Mouse (Mus musculus) MEL (cell line): Measurements from ENCODE around the gene Poldip3. TPM values are rescaled to one million over a fixed set of nuclear protein-coding genes. Genes with fewer than 3 reads are reported as not detected.

ENCODE experiments used
- DNase-seq: peaks from one replicate; pipeline ENCODE4 v3.0.0; 2011; ENCODE audit warnings: low read depth, low spot score
- H3K27ac ChIP-seq: 2 replicates; pipeline ENCODE4 v1.5.1; 2012; ENCODE audit warnings: low read depth, mild to moderate bottlenecking, control low read depth, low read length, moderate library complexity; ENCODE audit not compliant: control insufficient read depth
- H3K27me3 ChIP-seq, 2 experiments: fragments of 150-350 bp in 1 of 2; sonication (generic) in 1 of 2; 2 replicates each; pipeline ENCODE4 v1.6.1; 2012; ENCODE audit warnings: low read length in 2 of 2, mild to moderate bottlenecking in 2 of 2, improper control_type of control experiment in 1 of 2, moderate library complexity in 1 of 2; ENCODE audit not compliant: insufficient read depth in 2 of 2, control insufficient read depth in 1 of 2
- H3K36me3 ChIP-seq, 2 experiments: 2 replicates each; pipeline ENCODE4 v1.6.1; 2012 to 2014; ENCODE audit warnings: low read length in 2 of 2, improper control_type of control experiment in 1 of 2, inconsistent platforms in 1 of 2, mild to moderate bottlenecking in 1 of 2; ENCODE audit not compliant: insufficient read depth in 2 of 2, control insufficient read depth in 1 of 2
- H3K4me1 ChIP-seq, 2 experiments: fragments of 150-350 bp in 1 of 2; sonication (generic) in 1 of 2; 2 replicates each; pipeline ENCODE4 v1.6.1; 2012; ENCODE audit warnings: low read length in 2 of 2, improper control_type of control experiment in 1 of 2, mild to moderate bottlenecking in 1 of 2; ENCODE audit not compliant: insufficient read depth in 2 of 2, control insufficient read depth in 1 of 2
- H3K4me3 ChIP-seq, 2 experiments: fragments of 150-350 bp in 1 of 2; sonication (generic) in 1 of 2; 2 replicates each; pipeline ENCODE4 v1.5.1; 2012; ENCODE audit warnings: low read depth in 2 of 2, low read length in 2 of 2, mild to moderate bottlenecking in 2 of 2, moderate library complexity in 2 of 2, control low read depth in 1 of 2, improper control_type of control experiment in 1 of 2; ENCODE audit not compliant: control insufficient read depth in 1 of 2, insufficient read depth in 1 of 2
- H3K79me2 ChIP-seq: 2 replicates; pipeline ENCODE4 v1.6.1; 2012; ENCODE audit warnings: mild to moderate bottlenecking, low read length, moderate library complexity; ENCODE audit not compliant: control insufficient read depth, poor library complexity, insufficient read depth
- H3K9ac ChIP-seq: 2 replicates; pipeline ENCODE4 v1.6.1; 2012; ENCODE audit warnings: low read depth, mild to moderate bottlenecking, control low read depth, low read length, moderate library complexity; ENCODE audit not compliant: control insufficient read depth, poor library complexity, severe bottlenecking
- H3K9me3 ChIP-seq: fragments of 150-350 bp; sonication (generic); replicated peaks from 2 replicates; pipeline ENCODE4 v1.6.1; 2012; ENCODE audit warnings: mild to moderate bottlenecking, low read length, improper control_type of control experiment, moderate library complexity; ENCODE audit not compliant: insufficient read depth
- CHD1 ChIP-seq: IDR thresholded peaks from 2 replicates; pipeline ENCODE4 v1.6.1; 2012; ENCODE audit warnings: low read depth, mild to moderate bottlenecking, inconsistent platforms, low read length, improper control_type of control experiment
- CHD2 ChIP-seq: IDR thresholded peaks from 2 replicates; pipeline ENCODE4 v1.6.1; 2011; ENCODE audit warnings: low read length, improper control_type of control experiment
- CTCF ChIP-seq, 3 experiments: IDR thresholded peaks in 2 of 3; conservative IDR thresholded peaks in 1 of 3; 2 replicates each; pipeline ENCODE4 v1.5.1; 2011 to 2012; ENCODE audit warnings: low read length in 3 of 3, low read depth in 2 of 3, mild to moderate bottlenecking in 2 of 3, improper control_type of control experiment in 1 of 3, inconsistent platforms in 1 of 3, mixed read lengths in 1 of 3, moderate library complexity in 1 of 3; ENCODE audit not compliant: control insufficient read depth in 1 of 3, insufficient read depth in 1 of 3, poor library complexity in 1 of 3, severe bottlenecking in 1 of 3
- ELF1 ChIP-seq: IDR thresholded peaks from 2 replicates; pipeline ENCODE4 v1.6.1; 2014; ENCODE audit warnings: low read depth, mild to moderate bottlenecking, inconsistent platforms, low read length, improper control_type of control experiment, moderate library complexity
- ETS1 ChIP-seq: IDR thresholded peaks from 2 replicates; pipeline ENCODE4 v1.6.1; 2012; ENCODE audit warnings: low read depth, mild to moderate bottlenecking, inconsistent platforms, low read length, improper control_type of control experiment, moderate library complexity
- GATA1 ChIP-seq: IDR thresholded peaks from 2 replicates; pipeline ENCODE4 v1.6.1; 2011; ENCODE audit warnings: low read depth, low read length, improper control_type of control experiment
- JUND ChIP-seq: IDR thresholded peaks from 2 replicates; pipeline ENCODE4 v1.6.1; 2011; ENCODE audit warnings: low read depth, mild to moderate bottlenecking, improper control_type of control experiment, low read length
- KAT2A ChIP-seq: conservative IDR thresholded peaks from 2 replicates; pipeline ENCODE4 v1.6.1; 2012; ENCODE audit warnings: low read depth, low read length, improper control_type of control experiment, inconsistent platforms
- MAX ChIP-seq: IDR thresholded peaks from 2 replicates; pipeline ENCODE4 v1.6.1; 2011; ENCODE audit warnings: low read length, improper control_type of control experiment
- MXI1 ChIP-seq: IDR thresholded peaks from 2 replicates; pipeline ENCODE4 v1.6.1; 2011; ENCODE audit warnings: mild to moderate bottlenecking, low read depth, low read length, improper control_type of control experiment
- MYC ChIP-seq: IDR thresholded peaks from 2 replicates; pipeline ENCODE4 v1.6.1; 2011; ENCODE audit warnings: low read depth, mild to moderate bottlenecking, low read length, improper control_type of control experiment, moderate library complexity
- NRF1 ChIP-seq: IDR thresholded peaks from 2 replicates; pipeline ENCODE4 v1.6.1; 2014; ENCODE audit warnings: low read depth, mild to moderate bottlenecking, inconsistent platforms, low read length, improper control_type of control experiment, moderate library complexity; ENCODE audit not compliant: poor library complexity, insufficient read depth, severe bottlenecking
- POLR2A ChIP-seq, 2 experiments: IDR thresholded peaks; 2 replicates each; pipeline ENCODE4 v1.6.1; 2011 to 2012; ENCODE audit warnings: low read length in 2 of 2, mild to moderate bottlenecking in 2 of 2, control low read depth in 1 of 2, improper control_type of control experiment in 1 of 2, low read depth in 1 of 2, moderate library complexity in 1 of 2; ENCODE audit not compliant: control insufficient read depth in 1 of 2, insufficient read depth in 1 of 2, poor library complexity in 1 of 2
- POLR2AphosphoS2 ChIP-seq: IDR thresholded peaks from 2 replicates; pipeline ENCODE4 v1.6.1; 2011; ENCODE audit warnings: low read length, improper control_type of control experiment
- RCOR1 ChIP-seq: IDR thresholded peaks from 2 replicates; pipeline ENCODE4 v1.6.1; 2012; ENCODE audit warnings: low read depth, mild to moderate bottlenecking, inconsistent platforms, low read length, improper control_type of control experiment
- SIN3A ChIP-seq: IDR thresholded peaks from 2 replicates; pipeline ENCODE4 v1.6.1; 2012; ENCODE audit warnings: low read length, improper control_type of control experiment, inconsistent platforms
- TAL1 ChIP-seq: IDR thresholded peaks from 2 replicates; pipeline ENCODE4 v1.6.1; 2012; ENCODE audit warnings: mild to moderate bottlenecking, inconsistent platforms, low read length, moderate library complexity, mixed read lengths
- TBP ChIP-seq: IDR thresholded peaks from 2 replicates; pipeline ENCODE4 v1.8.0; 2011; ENCODE audit warnings: low read depth, low read length, improper control_type of control experiment
- TCF12 ChIP-seq: IDR thresholded peaks from 2 replicates; pipeline ENCODE4 v1.6.1; 2014; ENCODE audit warnings: low read depth, mild to moderate bottlenecking, inconsistent platforms, low read length, improper control_type of control experiment, moderate library complexity
- USF2 ChIP-seq, 2 experiments: IDR thresholded peaks; 2 replicates each; pipeline ENCODE4 v1.6.1; 2011 to 2012; ENCODE audit warnings: improper control_type of control experiment in 2 of 2, low read length in 2 of 2, borderline replicate concordance in 1 of 2, inconsistent platforms in 1 of 2, low read depth in 1 of 2, mild to moderate bottlenecking in 1 of 2; ENCODE audit not compliant: insufficient read depth in 1 of 2
- ZC3H11A ChIP-seq: IDR thresholded peaks from 2 replicates; pipeline ENCODE4 v1.6.1; 2012; ENCODE audit warnings: low read depth, mild to moderate bottlenecking, inconsistent platforms, low read length, improper control_type of control experiment
- ZKSCAN1 ChIP-seq: IDR thresholded peaks from 2 replicates; pipeline ENCODE4 v1.6.1; 2012; ENCODE audit warnings: low read depth, mild to moderate bottlenecking, inconsistent platforms, low read length, improper control_type of control experiment, moderate library complexity
- ZMIZ1 ChIP-seq: IDR thresholded peaks from 2 replicates; pipeline ENCODE4 v1.6.1; 2012; ENCODE audit warnings: low read depth, mild to moderate bottlenecking, inconsistent platforms, low read length, improper control_type of control experiment, moderate library complexity
- polyA plus RNA-seq, 2 experiments: library from polyadenylated mRNA; stranded (reverse) in 1 of 2; unstranded in 1 of 2; fragments of >175 nt in 1 of 2; fragments of >200 nt in 1 of 2; gene quantifications; 2 replicates each; pipeline versions ENCODE4 v1.2.1 to v1.2.4; 2012; ENCODE audit warnings: low replicate concordance in 2 of 2, low read depth in 1 of 2; ENCODE audit not compliant: insufficient read length in 2 of 2, insufficient read depth in 1 of 2, missing spikeins in 1 of 2
- total RNA-seq: library from RNA; depleted of rRNA; stranded (reverse); fragments of 300-350 nt; gene quantifications from 2 replicates; pipeline ENCODE4 v1.2.3, GENCODE M21; 2012

Poldip3 gene
- total and polyA plus RNA-seq, 3 experiments, result 113 to 123 TPM; not detected in 1

DNA sequence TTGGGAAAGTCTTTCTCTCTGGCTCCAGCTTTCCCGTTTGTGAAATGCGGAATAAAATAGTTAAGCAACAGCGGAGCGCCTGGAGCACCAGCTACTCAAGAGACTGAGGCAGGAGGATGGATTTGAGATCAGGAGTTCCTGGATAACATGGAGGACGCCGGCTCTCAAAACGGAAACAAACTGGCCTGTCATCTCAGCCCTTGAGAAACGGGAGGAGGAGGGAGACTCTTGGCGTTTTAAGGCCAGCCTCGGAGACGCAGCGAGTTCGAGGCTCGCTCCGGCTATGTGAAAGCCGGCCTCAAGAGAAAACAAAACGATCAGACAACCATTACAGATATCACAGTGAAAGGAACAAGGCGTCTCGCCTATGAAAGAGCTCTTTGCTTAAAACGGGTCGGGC lies 789 bp downstream of the Poldip3 start:
- peak overlapping the region; percentile 91 for H3K9ac ChIP-seq
- peaks cover 2 to 7% of the 10 kb centered on the region in 2 experiments for H3K36me3 ChIP-seq
- H3K27me3 ChIP-seq, result no peaks in the 10 kb centered on the region
- TF ChIP-seq NRF1 (no peak), CHD1 (peak; percentile 92; the same call in 1 of the 2 replicates), SIN3A (peak; percentile 24; the same call in 1 of the 2 replicates), ELF1 (no peak), POLR2AphosphoS2 (no peak), TBP (no peak), JUND (no peak), GATA1 (no peak), MXI1 (peak; percentile 42; the same call in 1 of the 2 replicates), POLR2A (IDR thresholded peaks at IDR 0.05; ENCODE audit: control insufficient read depth in 1 of 2, insufficient read depth in 1 of 2, low read depth in 1 of 2, low read length in 2 of 2, poor library complexity in 1 of 2) (no peak), TCF12 (peak; percentile 11; the same call in 1 of the 2 replicates), ZKSCAN1 (no peak), MAX (peak; percentile 25; the same call in 1 of the 2 replicates), ZC3H11A (no peak), ETS1 (no peak)
- TF ChIP-seq, all 39 proteins: peak for 5
- Histone ChIP-seq H3K4me3 (peak overlapping the region; percentile 97 to 98), H3K4me1 (peaks cover 0 to 16% of the 10 kb centered on the region in 2 experiments; a peak in 2 of 4 replicates), H3K9me3 (no peaks in the 10 kb centered on the region), H3K79me2 (peaks cover 54% of the 10 kb centered on the region), H3K27ac (peak overlapping the region; percentile 66)
- DNase-seq, result peak; percentile 64

GRCm38 (mm10) chr15:83145541-83145940 lies 3.6 kb downstream of the Poldip3 start:
- Histone ChIP-seq H3K79me2 (peaks cover 82% of the 10 kb centered on the region), H3K9me3 (no peaks in the 10 kb centered on the region), H3K4me1 (peaks cover 0 to 16% of the 10 kb centered on the region in 2 experiments; a peak in 2 of 4 replicates), H3K27ac (no peak overlapping the region), H3K36me3 (peaks cover 3 to 9% of the 10 kb centered on the region in 2 experiments), H3K27me3 (no peaks in the 10 kb centered on the region), H3K4me3 (no peak overlapping the region), H3K9ac (no peak overlapping the region)
- DNase-seq, result peak; percentile 37
- TF ChIP-seq POLR2A (IDR thresholded peaks at IDR 0.05; ENCODE audit: control insufficient read depth in 1 of 2, insufficient read depth in 1 of 2, low read depth in 1 of 2, low read length in 2 of 2, poor library complexity in 1 of 2), result no peak
- TF ChIP-seq MYC, result no peak
- no peak for TF ChIP-seq TAL1
- no peak for TF ChIP-seq ELF1
- TF ChIP-seq KAT2A, result no peak
- no peak for TF ChIP-seq MAX
- no peak for TF ChIP-seq RCOR1
- no peak for TF ChIP-seq TBP
- no peak for TF ChIP-seq CHD2
- TF ChIP-seq POLR2AphosphoS2, result no peak
- TF ChIP-seq CHD1, result no peak
- no peak for TF ChIP-seq USF2 (IDR thresholded peaks at IDR 0.05; ENCODE audit: borderline replicate concordance in 1 of 2, insufficient read depth in 1 of 2, low read depth in 1 of 2, low read length in 2 of 2)
- no peak for TF ChIP-seq JUND
- no peak for TF ChIP-seq GATA1
- TF ChIP-seq ZMIZ1, result no peak
- TF ChIP-seq CTCF (IDR thresholded peaks at IDR 0.05 in 2 of 3, conservative IDR thresholded peaks at IDR 0.05 in 1 of 3; ENCODE audit: control insufficient read depth in 1 of 3, insufficient read depth in 1 of 3, low read depth in 2 of 3, low read length in 3 of 3, poor library complexity in 1 of 3, severe bottlenecking in 1 of 3), result no peak
